Mouse (Mus musculus) gastrocnemius, postnatal 10 days (tissue): ENCODE results near the gene Vmn1r72. TPM values are rescaled to one million over a fixed set of nuclear protein-coding genes. Genes with fewer than 3 reads are reported as not detected.
"Not testable (repeated sequence)": the region's sequence is repeated elsewhere in the genome, so short reads cannot be mapped to it uniquely, and the experiment has no call there.

Source experiments
- DNase-seq: peaks from one replicate; pipeline ENCODE4 v3.0.0; 2021; ENCODE audit warnings: mixed read lengths
- long read RNA-seq, 2 experiments: library from polyadenylated mRNA; stranded (forward); transcript quantifications; one replicate each; pipeline ENCODE4 v2.0.0; 2021
- total RNA-seq, 2 experiments: library from RNA; stranded (reverse); gene quantifications; 2 replicates each; pipeline ENCODE4 v1.2.3; 2021

The Vmn1r72 gene
- not detected for total RNA-seq
- long read RNA-seq, experiment 1, result 0 reads
- long read RNA-seq, experiment 2, result 0 reads

GRCm38 (mm10) chr7:11680047-11680446 lies at the start of gene Vmn1r72:
Vmn1r72 (minus strand) TSS chr7:11680147.
- not testable (repeated sequence) for DNase-seq

GRCm38 (mm10) chr7:11617082-11617481 lies 62.9 kb downstream of the Vmn1r72 start:
- DNase-seq, result not testable (repeated sequence)

Other genes starting within 250 kb of the Vmn1r72 start
- not detected for gene Zscan4-ps2, start 165.8 kb downstream of the Vmn1r72 start, total RNA-seq
- not detected for gene Zscan4-ps3, start 70.8 kb downstream of the Vmn1r72 start, total RNA-seq
- gene Vmn1r73, start 50.1 kb upstream of the Vmn1r72 start, total RNA-seq, result not detected
- not detected for gene Vmn1r74, start 153.8 kb upstream of the Vmn1r72 start, total RNA-seq
- not detected for gene Vmn1r75, start 194.5 kb upstream of the Vmn1r72 start, total RNA-seq